Mouse (Mus musculus): ENCODE measurements around the gene Chrne. TPM values are rescaled to one million over a fixed set of nuclear protein-coding genes. Genes with fewer than 3 reads are reported as not detected.

Gene Chrne
- polyA plus RNA-seq, 1 experiment, result 0.07 TPM

GRCm38 (mm10) chr11:70652884-70653344, 33.9 kb upstream of the Chrne start:
- WGBS, result 7% methylated on average over 6 of the region's 6 CpGs
- no peak for DNase-seq (ENCODE audit: low read depth, low spot score)

DNA sequence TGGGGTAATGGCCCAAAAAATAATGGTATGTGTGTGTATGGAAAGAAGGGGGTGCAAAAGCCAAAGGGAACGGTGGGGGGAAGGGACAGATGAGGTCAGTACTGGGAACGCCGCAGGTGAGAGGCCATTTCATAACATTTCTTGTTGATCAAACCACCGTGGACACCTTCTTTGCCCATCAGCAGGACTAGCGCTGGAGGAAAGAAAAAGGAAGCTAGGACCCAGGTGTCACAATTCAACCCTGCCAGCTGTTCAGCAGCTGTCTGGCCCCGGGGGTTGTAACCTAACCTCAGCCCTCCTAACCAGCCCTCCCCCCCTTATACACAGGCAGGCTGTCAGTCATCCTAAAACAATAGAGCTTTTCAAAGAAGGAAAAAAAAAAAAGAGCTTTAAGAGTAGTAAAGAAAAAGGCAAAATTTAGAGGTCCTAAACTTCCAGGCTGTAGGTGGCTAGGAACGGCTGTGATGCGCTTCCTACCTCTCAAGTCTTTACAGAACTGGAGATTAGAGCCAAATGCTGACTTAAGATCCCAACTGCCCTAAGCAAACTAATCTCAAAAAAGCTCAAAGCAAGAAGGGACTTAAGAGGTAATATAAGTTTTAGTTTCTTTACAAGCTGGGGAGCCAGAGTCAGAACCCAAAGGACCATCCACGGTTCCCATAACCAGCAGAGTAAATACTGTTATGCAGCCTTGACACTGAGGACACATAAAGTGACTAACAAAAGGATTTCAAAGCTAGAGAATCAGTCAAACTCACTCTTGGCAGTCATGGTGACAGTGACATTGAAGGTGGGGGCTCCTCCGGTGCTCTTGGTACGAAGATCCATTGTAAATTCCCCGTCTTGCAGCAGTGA, 33.2 kb upstream of the Chrne start:
- 16% methylated on average over 12 of the region's 12 CpGs for WGBS
- DNase-seq (ENCODE audit: low read depth, low spot score), result no peak

DNA sequence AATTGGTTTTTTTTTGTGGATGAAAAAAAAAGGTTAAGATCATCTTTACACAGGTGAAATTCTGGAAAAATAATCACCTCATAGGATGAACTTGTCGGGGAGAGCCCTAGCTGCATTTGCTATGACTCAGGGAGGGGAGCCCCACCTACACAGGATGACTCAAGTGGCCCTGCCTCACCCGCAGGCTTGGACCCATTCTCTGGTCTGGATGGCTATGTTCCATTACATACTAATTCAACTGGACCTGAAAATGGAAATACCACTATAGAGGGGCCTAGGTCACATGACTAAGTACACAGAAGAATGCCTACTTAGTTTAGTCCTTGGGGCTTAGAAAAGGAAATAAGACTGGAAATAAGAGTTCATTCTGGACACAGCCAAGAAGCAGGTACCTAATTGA, 32.4 kb upstream of the Chrne start:
- WGBS, result 4% methylated on average over 2 of the region's 2 CpGs

DNA sequence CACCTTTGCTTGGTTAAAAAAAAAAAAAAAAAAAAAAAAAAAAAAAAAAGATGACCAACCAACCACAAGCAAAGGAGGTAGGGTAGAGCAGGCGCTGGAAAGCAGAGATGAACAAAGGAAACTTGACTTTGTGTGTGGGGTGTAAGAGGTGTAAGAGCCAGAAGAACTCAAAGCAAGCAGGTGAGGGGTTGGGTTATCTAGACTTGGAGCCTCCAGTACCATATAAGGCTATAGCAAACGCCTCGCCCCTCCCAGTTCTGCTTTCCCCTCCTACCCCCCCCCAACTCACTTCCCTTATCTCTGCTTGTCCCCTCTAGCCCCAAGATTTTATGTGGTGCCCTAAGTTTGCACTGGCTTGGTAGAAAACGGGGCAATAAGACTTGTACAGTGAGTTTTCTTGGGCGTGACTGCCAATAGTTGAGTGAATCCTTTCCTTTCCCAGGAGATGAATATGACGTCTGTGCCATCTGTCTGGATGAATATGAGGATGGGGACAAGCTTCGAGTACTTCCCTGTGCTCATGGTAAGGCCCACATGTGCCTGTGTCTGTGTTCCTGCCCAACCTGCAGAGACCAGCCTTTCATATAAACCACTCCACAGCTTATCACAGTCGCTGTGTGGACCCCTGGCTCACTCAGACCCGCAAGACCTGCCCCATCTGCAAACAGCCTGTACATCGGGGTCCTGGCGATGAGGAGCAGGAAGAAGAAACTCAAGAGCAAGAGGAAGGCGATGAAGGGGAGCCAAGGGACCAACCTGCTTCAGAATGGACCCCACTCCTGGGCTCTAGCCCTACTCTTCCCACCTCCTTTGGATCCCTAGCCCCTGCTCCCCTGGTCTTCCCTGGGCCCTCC, 31.5 kb upstream of the Chrne start:
- 34% methylated on average over 12 of the region's 12 CpGs for WGBS
- DNase-seq (ENCODE audit: low read depth, low spot score), result no peak

More for the DNA sequence above, 32.4 kb upstream of the Chrne start:
- no peak for DNase-seq (ENCODE audit: low read depth, low spot score)

- DNase-seq (ENCODE audit: low read depth, low spot score), result no peak
- WGBS, result 46% methylated on average over 8 of the region's 8 CpGs
Observed at GRCm38 (mm10) chr11:70649185-70649734, 30.2 kb upstream of the Chrne start.

GRCm38 (mm10) chr11:70648512-70648911, 29.5 kb upstream of the Chrne start:
- DNase-seq (ENCODE audit: low read depth, low spot score), result no peak

GRCm38 (mm10) chr11:70647716-70648420, 28.9 kb upstream of the Chrne start:
- 2% methylated on average over 28 of the region's 28 CpGs for WGBS
- no peak for DNase-seq (ENCODE audit: low read depth, low spot score)

More at GRCm38 (mm10) chr11:70648512-70648911, 29.5 kb upstream of the Chrne start:
- 35% methylated on average over 4 of the region's 4 CpGs for WGBS

DNA sequence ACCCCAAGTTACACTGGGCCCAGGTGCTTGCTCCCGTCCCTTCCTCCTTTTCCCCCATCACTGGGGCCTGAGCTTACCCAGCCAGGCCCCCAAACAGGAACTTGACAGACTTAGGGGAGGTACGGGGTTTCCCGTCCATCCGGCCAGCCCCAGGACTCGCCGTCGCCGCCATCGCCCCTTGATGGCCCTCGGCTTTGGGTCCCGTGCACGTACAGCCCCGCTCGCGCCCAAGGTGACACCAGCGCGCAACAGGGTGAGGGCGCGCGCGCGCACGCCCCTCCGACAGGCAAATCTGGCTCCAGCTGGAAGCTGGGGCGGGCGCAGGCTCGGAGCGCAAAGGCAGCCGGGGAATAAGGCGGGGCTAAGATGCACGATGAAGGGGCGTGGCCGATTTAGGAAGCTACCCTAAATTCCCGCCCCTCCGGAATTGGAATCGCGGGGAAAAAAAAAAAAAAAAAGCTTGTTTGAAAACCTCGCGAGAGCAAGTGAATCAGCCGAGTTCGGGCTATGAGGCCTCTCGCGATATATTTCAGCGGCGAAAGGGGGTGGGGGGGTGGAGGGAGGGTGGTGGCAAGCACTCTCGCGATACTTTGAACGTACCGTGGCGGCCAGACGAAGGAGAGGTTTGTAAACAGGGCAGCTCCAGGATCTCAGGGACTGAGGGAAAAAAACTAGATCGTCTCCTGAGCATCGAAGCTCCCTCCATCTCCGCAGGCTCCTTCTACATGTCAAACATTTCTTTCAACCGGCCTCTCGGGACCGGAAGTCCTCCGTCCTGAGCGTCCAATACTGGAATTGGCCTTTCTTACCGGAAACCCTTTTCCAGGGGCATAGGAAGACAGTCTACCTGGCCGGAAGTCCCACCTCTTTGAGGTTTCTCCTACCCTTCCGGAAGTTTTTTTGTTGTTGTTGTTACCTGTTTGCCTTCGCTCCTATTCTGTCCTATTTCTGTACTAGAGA, 28.0 kb upstream of the Chrne start, which contains the start of the genes Rnf167 and Slc25a11:
TSS of gene Rnf167 (plus strand) at position 545 of the 960 bp plus-strand sequence.
TSS of gene Slc25a11 (minus strand) at position 789 of the 960 bp plus-strand sequence.
- peak; percentile 94 for DNase-seq (ENCODE audit: low read depth, low spot score)
- WGBS, result under 1% methylated on average over 63 of the region's 63 CpGs

DNA sequence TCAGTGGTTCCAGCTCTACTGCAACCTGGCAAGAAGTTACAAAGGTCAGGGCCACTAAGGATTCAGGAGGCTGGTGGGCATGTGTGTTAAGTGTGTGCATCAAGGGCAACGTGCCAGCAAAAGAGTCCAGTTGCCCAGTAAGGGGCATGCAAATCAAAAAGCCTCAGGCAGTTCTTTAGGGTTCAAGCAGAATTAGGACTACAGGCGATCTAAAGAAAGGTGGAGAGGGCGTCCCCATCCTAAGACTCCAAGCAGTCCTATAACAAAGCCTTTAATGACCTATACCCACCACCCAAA, 27.2 kb upstream of the Chrne start:
- no peak for DNase-seq (ENCODE audit: low read depth, low spot score)

GRCm38 (mm10) chr11:70645461-70646258, 26.6 kb upstream of the Chrne start:
- WGBS, result 78% methylated on average over 12 of the region's 12 CpGs
- no peak for DNase-seq (ENCODE audit: low read depth, low spot score)

More for the DNA sequence above, 27.2 kb upstream of the Chrne start:
- 2% methylated on average over 3 of the region's 3 CpGs for WGBS

- 94% methylated on average over 8 of the region's 8 CpGs for WGBS
- no peak for DNase-seq (ENCODE audit: low read depth, low spot score)
Observed at GRCm38 (mm10) chr11:70644564-70645103, 25.6 kb upstream of the Chrne start.

DNA sequence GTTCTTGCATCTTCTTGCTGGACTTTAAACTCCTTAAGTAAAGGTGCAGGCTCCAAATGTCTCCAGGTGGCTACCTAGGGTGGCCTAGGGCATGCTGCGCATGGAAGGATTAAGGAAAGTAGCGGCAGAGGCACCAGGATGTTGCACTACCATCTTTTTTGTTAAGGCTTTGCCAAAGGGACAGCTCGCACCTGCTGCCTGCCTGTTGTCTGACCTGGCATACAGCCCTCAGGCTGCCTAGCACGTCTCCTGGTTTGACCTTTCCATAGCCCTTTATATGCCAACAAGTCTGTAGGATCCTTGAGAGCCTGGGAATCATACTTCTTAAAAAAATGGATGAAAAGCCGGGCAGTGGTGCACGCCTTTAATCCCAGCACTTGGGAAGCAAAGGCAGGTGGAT, 24.0 kb upstream of the Chrne start:
- 87% methylated on average over 6 of the region's 6 CpGs for WGBS
- no peak for DNase-seq (ENCODE audit: low read depth, low spot score)

DNA sequence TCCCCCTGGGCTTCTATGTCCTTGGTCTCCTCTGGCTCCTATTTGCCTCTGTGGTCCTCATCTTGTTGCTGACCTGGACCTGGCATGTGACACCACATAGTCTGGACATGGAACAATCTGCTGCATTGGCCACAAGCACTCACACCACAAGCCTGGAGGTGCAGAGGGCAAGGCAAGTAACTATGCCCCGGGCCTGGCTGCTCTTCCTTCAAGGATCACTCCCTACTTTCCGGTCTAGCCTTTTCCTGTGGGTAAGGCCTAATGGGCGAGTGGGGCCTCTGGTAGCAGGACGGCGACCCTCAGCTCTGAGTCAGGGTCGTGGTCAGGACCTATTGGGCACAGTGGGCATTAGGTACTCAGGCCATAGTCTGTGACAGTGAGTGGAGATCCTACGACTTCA, 22.2 kb upstream of the Chrne start:
- WGBS, result 76% methylated on average over 7 of the region's 7 CpGs
- DNase-seq (ENCODE audit: low read depth, low spot score), result no peak

DNA sequence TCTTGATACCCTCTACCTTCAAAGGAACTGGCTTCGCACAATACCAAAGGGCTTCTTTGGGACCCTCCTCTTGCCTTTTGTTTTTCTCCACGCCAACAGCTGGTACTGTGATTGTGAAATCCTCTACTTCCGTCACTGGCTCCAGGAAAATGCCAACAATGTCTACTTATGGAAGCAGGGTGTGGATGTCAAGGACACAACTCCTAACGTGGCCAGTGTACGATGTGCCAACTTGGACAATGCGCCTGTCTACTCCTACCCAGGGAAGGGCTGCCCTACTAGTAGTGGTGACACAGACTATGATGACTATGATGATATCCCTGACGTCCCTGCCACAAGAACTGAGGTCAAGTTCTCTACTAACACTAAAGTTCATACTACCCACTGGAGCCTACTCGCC, 21.0 kb upstream of the Chrne start:
- no peak for DNase-seq (ENCODE audit: low read depth, low spot score)
- 56% methylated on average over 8 of the region's 8 CpGs for WGBS

GRCm38 (mm10) chr11:70638714-70639278, 19.8 kb upstream of the Chrne start, which contains the start of gene Gp1ba:
Gene Gp1ba, plus strand, starts transcription at chr11:70639122.
- WGBS, result 34% methylated on average over 5 of the region's 5 CpGs
- DNase-seq (ENCODE audit: low read depth, low spot score), result no peak

GRCm38 (mm10) chr11:70638293-70638692, 19.3 kb upstream of the Chrne start:
- 84% methylated on average over 1 of the region's 1 CpGs for WGBS
- no peak for DNase-seq (ENCODE audit: low read depth, low spot score)

GRCm38 (mm10) chr11:70637764-70638163, 18.7 kb upstream of the Chrne start:
- 67% methylated on average over 1 of the region's 1 CpGs for WGBS
- no peak for DNase-seq (ENCODE audit: low read depth, low spot score)

All from large intestine, adult 2 months (tissue).